Mouse (Mus musculus) induced T-regulatory cell, adult 2 months (primary cell): ENCODE results near the gene AL732309.1.

ENCODE experiments used
- DNase-seq: peaks from one replicate; pipeline ENCODE4 v3.0.0-alpha.2; 2012; ENCODE audit warnings: low read depth

AL732309.1 gene

DNA sequence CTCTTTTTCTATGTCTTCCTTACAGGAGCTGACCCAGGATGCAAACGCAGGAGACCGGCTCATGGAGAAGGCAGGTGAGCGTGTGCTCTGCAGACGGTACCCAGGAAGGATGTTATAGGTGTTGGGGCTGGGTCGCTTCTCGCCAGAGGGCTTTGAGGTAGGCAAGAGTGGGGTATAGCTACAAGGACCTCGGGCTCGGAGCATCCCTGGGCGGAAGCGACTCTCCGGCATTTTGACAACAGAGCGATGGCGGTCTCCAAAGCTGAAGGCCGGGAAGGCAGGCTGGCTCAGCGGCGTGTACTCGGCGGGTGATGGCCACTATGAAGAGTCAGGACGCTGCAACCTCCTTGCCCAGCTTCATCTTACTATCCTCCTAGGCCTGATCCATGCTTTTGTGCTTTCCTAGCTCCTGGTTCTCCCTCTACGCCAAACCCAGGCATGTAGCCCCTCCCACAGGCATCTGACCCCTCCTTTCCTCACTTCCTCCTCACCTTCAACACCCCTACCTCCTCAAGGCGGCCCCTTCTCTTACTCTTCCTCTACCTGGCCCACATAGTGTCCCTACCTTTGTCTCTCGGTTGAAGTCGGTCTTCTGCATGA, 33.3 kb downstream of the AL732309.1 start:
- DNase-seq, result no peak

DNA sequence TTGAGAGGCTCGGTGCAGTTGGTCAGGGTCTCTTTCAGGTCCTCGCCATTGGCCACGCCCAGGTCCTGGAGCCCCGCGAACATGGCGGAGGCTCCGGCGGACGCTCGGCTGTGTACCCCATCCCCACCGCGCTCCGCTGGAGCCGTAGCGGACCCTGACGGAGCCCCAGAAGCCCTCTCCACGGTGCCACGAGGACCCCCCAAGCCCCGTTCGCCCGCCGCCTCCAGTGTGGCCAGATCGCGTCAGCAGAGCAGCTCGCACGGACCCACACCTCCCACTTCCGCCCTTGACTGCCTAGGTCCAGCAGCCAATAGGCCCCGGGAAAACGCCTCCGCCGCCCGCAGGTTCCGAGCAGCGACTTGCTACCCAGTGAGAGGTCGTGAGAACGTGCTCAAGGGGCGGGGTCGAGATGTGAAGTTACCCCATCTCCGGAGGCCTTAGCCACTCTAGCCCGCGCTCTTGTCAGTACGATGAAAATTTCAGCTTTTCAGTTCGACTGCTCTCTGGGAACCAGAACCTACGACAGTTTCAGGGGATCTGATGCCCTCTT, 35.5 kb downstream of the AL732309.1 start, which contains the start of gene Nelfb:
Nelfb (minus strand) TSS at position 369 of the 550 bp plus-strand sequence.
- peak; percentile 92 for DNase-seq

DNA sequence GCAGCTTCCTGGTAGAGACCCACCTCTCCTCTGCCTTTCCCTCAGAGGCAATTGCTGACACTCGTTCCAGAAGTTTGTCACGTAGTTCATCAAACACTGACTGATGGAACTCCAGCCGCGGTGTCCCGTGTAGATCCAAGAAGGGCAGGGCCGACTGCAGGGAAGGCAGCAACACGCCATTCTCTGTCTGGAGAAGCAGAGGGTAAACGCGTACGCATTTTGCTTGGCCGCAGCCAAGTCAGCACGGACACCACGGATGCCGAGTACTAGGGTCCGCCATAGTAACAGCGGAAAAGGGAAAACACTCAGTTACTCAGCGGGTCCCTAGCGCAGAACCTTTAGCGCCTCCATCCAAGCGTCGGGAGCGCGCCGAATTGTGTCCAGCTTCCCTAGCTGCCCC, 36.0 kb downstream of the AL732309.1 start:
- no peak for DNase-seq

DNA sequence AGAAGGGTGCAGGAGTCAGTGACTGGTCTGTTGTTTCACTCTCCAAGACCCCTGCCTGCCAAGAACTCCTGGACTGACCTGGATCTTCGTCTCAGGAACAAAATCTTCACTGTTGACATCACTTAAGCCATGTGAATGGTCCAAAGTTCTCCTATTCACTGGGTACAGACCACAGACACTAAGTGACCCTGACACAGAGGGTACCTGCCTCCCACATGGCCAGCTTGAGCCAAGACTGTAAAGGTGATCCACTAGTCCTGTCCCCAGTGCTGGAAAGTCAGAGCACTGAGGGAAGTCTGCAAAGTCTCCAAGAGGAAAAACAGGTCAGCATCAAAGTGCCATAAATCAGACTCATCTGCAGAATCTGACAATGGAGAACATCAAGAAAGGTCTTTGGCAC, 39.1 kb downstream of the AL732309.1 start:
- DNase-seq, result no peak

DNA sequence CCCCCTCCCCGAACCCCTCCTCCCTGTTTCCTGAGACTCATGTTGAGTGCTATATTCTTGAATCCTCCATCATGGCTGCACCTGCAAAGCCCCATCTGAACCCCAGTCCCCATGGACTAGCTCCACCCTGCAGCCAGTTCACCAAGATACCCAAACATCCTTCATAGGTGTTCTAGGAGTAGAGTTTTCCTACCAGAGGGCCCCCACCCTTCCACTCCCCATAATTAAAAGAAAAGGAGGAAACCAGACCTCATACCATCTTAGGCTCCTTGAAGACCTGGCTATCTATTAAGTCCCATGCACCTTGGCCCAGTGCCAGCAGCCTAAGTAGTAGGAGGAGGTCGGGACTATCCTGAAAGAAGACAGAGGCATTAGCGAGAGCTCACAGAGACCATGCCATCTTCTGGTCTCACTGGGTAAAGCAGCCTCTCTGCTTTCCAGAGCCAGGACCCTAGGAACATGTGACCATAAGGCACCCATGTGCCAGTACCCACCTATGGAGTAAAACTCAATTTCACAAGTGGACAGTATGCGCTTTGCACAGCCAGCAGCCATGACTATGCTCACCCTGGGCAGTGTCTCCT, 42.9 kb downstream of the AL732309.1 start:
- peak; percentile 36 for DNase-seq

DNA sequence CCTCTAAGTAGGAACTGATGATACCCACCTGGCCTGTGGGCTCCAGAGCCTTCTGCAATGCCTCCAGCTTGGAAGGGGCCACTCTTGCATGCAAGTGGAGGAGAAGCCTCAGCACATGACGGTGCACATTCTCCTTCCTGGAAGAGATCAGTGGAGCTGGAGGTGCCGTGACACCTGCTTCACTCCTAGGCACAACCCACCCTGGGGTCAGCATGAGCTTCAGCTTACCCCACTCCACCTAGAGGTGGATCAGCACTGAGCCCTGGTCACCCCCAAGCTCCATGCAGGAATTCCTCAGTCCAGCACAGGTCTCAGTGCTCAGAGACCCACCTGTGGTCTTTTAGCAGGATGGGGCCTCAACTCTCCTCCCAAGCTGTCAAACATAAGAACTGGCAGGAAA, 46.0 kb downstream of the AL732309.1 start:
- DNase-seq, result no peak

DNA sequence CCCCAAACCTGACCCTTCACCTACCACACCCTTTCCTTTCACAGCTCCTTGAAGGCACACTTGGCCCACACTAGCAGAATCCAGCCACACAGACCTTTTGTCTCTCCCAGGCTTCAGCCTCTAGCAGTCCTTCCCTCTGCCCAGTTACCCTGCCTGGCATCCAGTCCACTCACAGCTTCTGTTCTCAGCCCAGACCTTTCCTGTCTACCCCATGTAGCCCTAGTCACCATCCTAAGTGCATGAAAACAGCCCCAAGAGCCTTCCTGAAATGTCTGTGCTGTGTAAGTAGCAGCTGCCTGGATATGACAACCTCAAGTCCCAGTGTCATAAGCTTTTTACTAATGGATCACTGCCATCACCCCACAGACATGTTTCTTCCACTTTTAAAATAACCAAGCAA, 48.7 kb downstream of the AL732309.1 start:
- no peak for DNase-seq

DNA sequence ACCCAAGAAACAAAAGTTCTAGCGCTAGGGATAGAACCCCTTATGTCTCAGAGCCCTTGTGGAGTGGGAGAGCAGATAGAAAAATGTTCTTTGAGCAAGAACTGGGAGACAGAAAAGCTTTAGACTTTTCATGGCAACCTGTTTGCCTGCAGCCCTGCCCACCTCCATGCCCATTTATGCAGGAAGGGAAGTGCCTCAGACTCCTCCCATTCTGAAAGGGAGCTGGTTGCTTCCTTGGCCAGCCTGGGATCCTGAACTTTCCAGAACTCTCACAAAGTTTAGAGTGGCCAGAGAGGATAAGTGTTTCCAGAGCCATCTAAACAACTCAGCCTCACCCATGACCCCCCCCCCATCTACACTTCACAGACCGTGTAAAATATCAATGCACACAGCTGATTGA, 49.5 kb downstream of the AL732309.1 start:
- no peak for DNase-seq

DNA sequence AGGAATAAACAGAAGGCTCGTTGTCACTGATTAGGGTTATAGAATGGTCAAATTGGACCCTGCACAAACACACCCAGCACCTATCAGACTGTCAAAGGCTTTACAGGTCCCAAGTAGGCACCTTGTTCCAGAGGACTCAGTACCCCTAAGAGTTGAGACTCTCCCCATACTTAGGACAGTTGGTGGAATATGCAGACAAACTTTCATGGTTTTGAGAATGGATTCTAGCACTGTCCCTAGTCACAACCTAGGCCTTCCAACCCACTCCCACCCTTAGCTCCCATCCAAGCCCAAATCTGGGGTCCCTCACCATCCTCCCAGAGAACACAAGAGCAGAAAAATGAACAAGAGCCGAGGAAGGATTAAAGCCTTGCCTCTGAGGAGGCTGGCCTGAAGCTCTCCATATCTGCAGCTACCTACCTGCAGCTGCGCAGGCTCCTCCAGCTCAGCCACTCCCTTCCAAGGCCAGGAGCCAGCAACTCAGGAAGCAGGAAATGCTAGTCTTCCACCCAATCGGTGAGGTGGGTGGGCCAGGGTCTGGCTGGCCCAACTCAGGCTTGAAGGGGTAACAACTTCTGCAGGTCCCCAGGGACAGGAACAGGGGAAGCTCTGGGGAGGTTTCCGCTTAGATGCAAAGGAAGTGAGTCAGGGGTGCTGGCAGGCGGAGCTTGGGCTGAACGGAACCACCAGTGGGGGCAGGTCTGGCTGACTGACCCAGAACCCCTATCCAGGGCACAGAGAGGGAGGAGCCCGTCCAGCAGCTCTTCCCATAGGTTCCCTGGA, 50.3 kb downstream of the AL732309.1 start, which contains the start of gene Tor4a:
Tor4a (minus strand) TSS at position 715 of the 783 bp plus-strand sequence.
- DNase-seq, result peak; percentile 87

DNA sequence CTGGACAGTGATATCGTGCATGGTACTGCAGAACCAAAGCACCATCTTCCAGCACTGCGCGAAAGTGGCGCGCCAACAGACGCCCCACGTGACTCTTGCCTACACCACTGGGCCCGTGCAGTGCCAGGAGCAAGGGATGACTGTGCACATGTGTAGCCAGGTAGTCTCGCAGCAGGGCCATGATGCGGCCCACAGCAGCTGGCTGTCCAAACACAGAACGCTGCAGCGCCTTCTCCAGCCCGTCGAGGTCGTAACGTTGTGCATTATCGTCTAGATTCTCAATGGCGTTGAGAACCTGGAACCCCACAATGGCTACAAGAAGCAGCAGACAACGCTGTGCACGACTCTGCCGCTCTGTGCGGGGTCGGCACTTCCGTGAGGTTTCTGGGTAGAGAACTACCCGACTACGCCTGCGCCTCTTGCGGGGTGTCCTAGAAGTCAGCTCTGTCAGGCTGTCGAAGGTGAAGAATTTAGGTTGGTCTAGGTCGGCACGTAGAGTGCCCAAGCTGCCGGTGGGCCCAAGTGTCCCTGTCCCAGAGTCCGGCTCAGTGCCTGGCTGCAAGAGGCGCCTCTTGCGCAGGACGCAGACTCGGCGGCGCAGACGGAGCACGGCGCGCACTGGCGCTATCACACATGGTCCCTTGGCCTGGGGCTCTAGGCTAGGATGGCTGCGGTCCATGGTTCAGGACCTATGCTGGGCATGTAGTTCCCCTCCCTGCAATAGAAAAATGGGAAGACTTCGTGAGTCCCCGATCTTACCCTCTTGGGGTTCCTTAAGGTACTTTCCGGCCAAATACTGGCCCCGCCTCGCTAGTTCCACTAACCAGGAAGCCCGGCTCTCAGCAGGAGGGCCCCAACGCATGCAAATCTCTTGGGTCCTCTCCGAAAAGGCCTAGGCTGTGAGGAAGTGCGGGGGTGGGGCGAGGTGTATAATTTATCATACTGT, 51.2 kb downstream of the AL732309.1 start:
- DNase-seq, result peak; percentile 90
